Mouse (Mus musculus): ENCODE measurements around the gene Aldh18a1. TPM values are rescaled to one million over a fixed set of nuclear protein-coding genes. Genes with fewer than 3 reads are reported as not detected.
"Not testable (repeated sequence)": the region's sequence is repeated elsewhere in the genome, so short reads cannot be mapped to it uniquely, and the experiment has no call there.

The Aldh18a1 gene
- polyA plus RNA-seq (2015; fragmentation: Nextera tagmentation; extraction: Ambion mirVana), result 51.4 and 53.9 TPM in 2 replicates

- peak within 1 kb of the TSS; percentile 85 for H3K27ac ChIP-seq (replicated peaks)
- no peaks in the 10 kb centered on the region for H3K36me3 ChIP-seq
- under 1% methylated on average over 34 of the region's 34 CpGs for WGBS
- H3K9ac ChIP-seq, result peak within 1 kb of the TSS; percentile 89
- peak; percentile 96 for ATAC-seq (ENCODE audit: low FRiP score, low read depth)
- H3K27me3 ChIP-seq, result no peaks in the 10 kb centered on the region
- peaks cover 20% of the 10 kb centered on the region for H3K4me1 ChIP-seq (replicated peaks)
- peak within 1 kb of the TSS; percentile 91 for H3K4me2 ChIP-seq
- H3K4me3 ChIP-seq, result peak within 1 kb of the TSS; percentile 91
- no peaks in the 10 kb centered on the region for H3K9me3 ChIP-seq
Measured at GRCm38 (mm10) chr19:40588293-40588654, at the start of gene Aldh18a1. Gene Aldh18a1, minus strand, starts transcription at chr19:40588463.

- H3K4me3 ChIP-seq, result no peak overlapping the region
- no peak overlapping the region for H3K27ac ChIP-seq (replicated peaks)
- H3K4me2 ChIP-seq, result no peak overlapping the region
- no peak for ATAC-seq (ENCODE audit: low FRiP score, low read depth)
- H3K36me3 ChIP-seq, result no peaks in the 10 kb centered on the region
- 90% methylated on average over 7 of the region's 7 CpGs for whole genome bisulfite sequencing
- H3K9ac ChIP-seq, result no peak overlapping the region
- no peaks in the 10 kb centered on the region for H3K4me1 ChIP-seq (replicated peaks)
- H3K9me3 ChIP-seq, result no peaks in the 10 kb centered on the region
- no peaks in the 10 kb centered on the region for H3K27me3 ChIP-seq
Measured at GRCm38 (mm10) chr19:40637601-40638000, 49.3 kb upstream of the Aldh18a1 start.

GRCm38 (mm10) chr19:40637091-40637490 is 48.8 kb upstream of the Aldh18a1 start:
- H3K4me3 ChIP-seq, result no peak overlapping the region
- no peaks in the 10 kb centered on the region for H3K27me3 ChIP-seq
- H3K9ac ChIP-seq, result no peak overlapping the region
- no peak overlapping the region for H3K27ac ChIP-seq (replicated peaks)
- no peaks in the 10 kb centered on the region for H3K36me3 ChIP-seq
- no peak for ATAC-seq (ENCODE audit: low FRiP score, low read depth)
- H3K4me1 ChIP-seq (replicated peaks), result no peaks in the 10 kb centered on the region
- no peaks in the 10 kb centered on the region for H3K9me3 ChIP-seq
- WGBS, result 63% methylated on average over 4 of the region's 4 CpGs
- H3K4me2 ChIP-seq, result no peak overlapping the region

- no peak overlapping the region for H3K4me3 ChIP-seq
- H3K36me3 ChIP-seq, result no peaks in the 10 kb centered on the region
- no peaks in the 10 kb centered on the region for H3K9me3 ChIP-seq
- no peak overlapping the region for H3K4me2 ChIP-seq
- no peak for ATAC-seq (ENCODE audit: low FRiP score, low read depth)
- H3K27me3 ChIP-seq, result no peaks in the 10 kb centered on the region
- H3K4me1 ChIP-seq (replicated peaks), result no peaks in the 10 kb centered on the region
- WGBS, result 70% methylated on average over 1 of the region's 1 CpGs
- no peak overlapping the region for H3K27ac ChIP-seq (replicated peaks)
- no peak overlapping the region for H3K9ac ChIP-seq
Measured at GRCm38 (mm10) chr19:40633144-40633543, 44.9 kb upstream of the Aldh18a1 start.

GRCm38 (mm10) chr19:40632668-40633067 is 44.4 kb upstream of the Aldh18a1 start:
- H3K4me3 ChIP-seq, result no peak overlapping the region
- no peaks in the 10 kb centered on the region for H3K4me1 ChIP-seq (replicated peaks)
- H3K27ac ChIP-seq (replicated peaks), result no peak overlapping the region
- no peaks in the 10 kb centered on the region for H3K9me3 ChIP-seq
- H3K27me3 ChIP-seq, result no peaks in the 10 kb centered on the region
- WGBS, result 81% methylated on average over 5 of the region's 5 CpGs
- H3K9ac ChIP-seq, result no peak overlapping the region
- no peak for ATAC-seq (ENCODE audit: low FRiP score, low read depth)
- H3K36me3 ChIP-seq, result no peaks in the 10 kb centered on the region
- H3K4me2 ChIP-seq, result no peak overlapping the region

GRCm38 (mm10) chr19:40632193-40632592 is 43.9 kb upstream of the Aldh18a1 start:
- no peak for ATAC-seq (ENCODE audit: low FRiP score, low read depth)
- Histone ChIP-seq H3K9me3 (no peaks in the 10 kb centered on the region), H3K36me3 (no peaks in the 10 kb centered on the region), H3K9ac (no peak overlapping the region), H3K4me2 (no peak overlapping the region), H3K27me3 (no peaks in the 10 kb centered on the region), H3K27ac (replicated peaks) (no peak overlapping the region), H3K4me1 (replicated peaks) (no peaks in the 10 kb centered on the region), H3K4me3 (no peak overlapping the region)
- WGBS, result 81% methylated on average over 3 of the region's 3 CpGs

GRCm38 (mm10) chr19:40630606-40631005 is 42.3 kb upstream of the Aldh18a1 start:
- Histone ChIP-seq H3K9me3 (no peaks in the 10 kb centered on the region), H3K4me3 (no peak overlapping the region), H3K27ac (replicated peaks) (no peak overlapping the region), H3K4me1 (replicated peaks) (no peaks in the 10 kb centered on the region), H3K9ac (no peak overlapping the region), H3K27me3 (no peaks in the 10 kb centered on the region), H3K36me3 (no peaks in the 10 kb centered on the region), H3K4me2 (no peak overlapping the region)
- ATAC-seq (ENCODE audit: low FRiP score, low read depth), result no peak
- WGBS, result 86% methylated on average over 7 of the region's 7 CpGs

GRCm38 (mm10) chr19:40630096-40630495 is 41.8 kb upstream of the Aldh18a1 start:
- no peak overlapping the region for H3K4me2 ChIP-seq
- H3K36me3 ChIP-seq, result no peaks in the 10 kb centered on the region
- H3K27ac ChIP-seq (replicated peaks), result no peak overlapping the region
- H3K4me3 ChIP-seq, result no peak overlapping the region
- H3K9me3 ChIP-seq, result no peaks in the 10 kb centered on the region
- 86% methylated on average over 3 of the region's 3 CpGs for WGBS
- no peaks in the 10 kb centered on the region for H3K27me3 ChIP-seq
- ATAC-seq (ENCODE audit: low FRiP score, low read depth), result no peak
- no peak overlapping the region for H3K9ac ChIP-seq
- no peaks in the 10 kb centered on the region for H3K4me1 ChIP-seq (replicated peaks)

GRCm38 (mm10) chr19:40628950-40629349 is 40.7 kb upstream of the Aldh18a1 start:
- Histone ChIP-seq H3K36me3 (no peaks in the 10 kb centered on the region), H3K9ac (no peak overlapping the region), H3K27ac (replicated peaks) (no peak overlapping the region), H3K9me3 (no peaks in the 10 kb centered on the region), H3K27me3 (no peaks in the 10 kb centered on the region), H3K4me1 (replicated peaks) (no peaks in the 10 kb centered on the region), H3K4me2 (no peak overlapping the region), H3K4me3 (no peak overlapping the region)
- ATAC-seq (ENCODE audit: low FRiP score, low read depth), result no peak

GRCm38 (mm10) chr19:40625935-40626334 is 37.7 kb upstream of the Aldh18a1 start:
- no peak overlapping the region for H3K4me3 ChIP-seq
- H3K4me2 ChIP-seq, result no peak overlapping the region
- no peaks in the 10 kb centered on the region for H3K36me3 ChIP-seq
- H3K27ac ChIP-seq (replicated peaks), result no peak overlapping the region
- H3K27me3 ChIP-seq, result no peaks in the 10 kb centered on the region
- H3K4me1 ChIP-seq (replicated peaks), result no peaks in the 10 kb centered on the region
- 64% methylated on average over 12 of the region's 12 CpGs for WGBS
- no peaks in the 10 kb centered on the region for H3K9me3 ChIP-seq
- ATAC-seq (ENCODE audit: low FRiP score, low read depth), result no peak
- H3K9ac ChIP-seq, result no peak overlapping the region

- H3K27me3 ChIP-seq; H3K4me1 ChIP-seq (replicated peaks); H3K9me3 ChIP-seq; H3K27ac ChIP-seq (replicated peaks); H3K4me2 ChIP-seq; H3K9ac ChIP-seq; ATAC-seq (ENCODE audit: low FRiP score, low read depth); H3K36me3 ChIP-seq; H3K4me3 ChIP-seq: not testable (repeated sequence)
- WGBS, result 60% methylated on average over 16 of the region's 26 CpGs
Measured at GRCm38 (mm10) chr19:40621616-40622015, 33.4 kb upstream of the Aldh18a1 start.

GRCm38 (mm10) chr19:40616021-40616420 is 27.8 kb upstream of the Aldh18a1 start:
- ATAC-seq (ENCODE audit: low FRiP score, low read depth), result no peak
- Histone ChIP-seq H3K9me3 (no peaks in the 10 kb centered on the region), H3K4me2 (no peak overlapping the region), H3K27me3 (no peaks in the 10 kb centered on the region), H3K27ac (replicated peaks) (no peak overlapping the region), H3K4me3 (no peak overlapping the region), H3K4me1 (replicated peaks) (peaks cover 9% of the 10 kb centered on the region), H3K36me3 (no peaks in the 10 kb centered on the region), H3K9ac (no peak overlapping the region)
- 85% methylated on average over 7 of the region's 7 CpGs for WGBS

GRCm38 (mm10) chr19:40614811-40615210 is 26.5 kb upstream of the Aldh18a1 start:
- H3K4me2 ChIP-seq, result no peak overlapping the region
- H3K27me3 ChIP-seq, result no peaks in the 10 kb centered on the region
- H3K36me3 ChIP-seq, result no peaks in the 10 kb centered on the region
- H3K27ac ChIP-seq (replicated peaks), result no peak overlapping the region
- WGBS, result 88% methylated on average over 7 of the region's 7 CpGs
- ATAC-seq (ENCODE audit: low FRiP score, low read depth), result no peak
- no peak overlapping the region for H3K4me3 ChIP-seq
- H3K4me1 ChIP-seq (replicated peaks), result peaks cover 18% of the 10 kb centered on the region
- H3K9me3 ChIP-seq, result no peaks in the 10 kb centered on the region
- H3K9ac ChIP-seq, result no peak overlapping the region

All from hindbrain, embryonic 15.5 days (tissue).